Mouse (Mus musculus): ENCODE measurements around the gene Rpe. TPM values are rescaled to one million over a fixed set of nuclear protein-coding genes. Genes with fewer than 3 reads are reported as not detected.

The Rpe gene
- polyA plus RNA-seq, 1 experiment = 6.7 TPM

DNA sequence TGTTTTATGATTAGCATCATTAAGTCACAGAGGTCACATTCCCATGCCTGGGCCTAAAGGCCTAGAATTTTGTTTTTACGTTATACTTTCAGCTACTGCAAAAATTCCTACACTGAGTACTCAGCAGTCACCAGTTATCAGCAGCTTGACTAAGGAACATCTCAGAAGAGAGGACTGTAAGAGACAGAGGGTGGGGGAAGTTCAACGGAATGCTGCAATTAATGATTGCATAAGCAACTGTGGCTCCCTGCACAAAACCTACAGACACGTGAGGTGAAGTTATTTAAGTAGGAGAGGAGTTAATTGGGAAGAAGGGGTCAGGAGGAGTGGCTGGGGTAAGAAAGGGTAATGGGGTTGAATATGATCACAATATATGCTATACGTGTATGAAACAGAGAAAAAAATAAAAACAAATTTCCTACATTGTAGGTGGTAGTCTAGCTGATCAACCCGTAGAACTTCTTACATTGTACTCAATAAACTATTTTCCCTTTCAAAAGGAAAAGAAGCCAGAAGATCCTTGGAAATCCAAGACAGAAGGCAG is 410 bp upstream of the Rpe start:
- no peak for TF ChIP-seq POLR2A (IDR thresholded peaks at IDR 0.05; ENCODE audit: control insufficient read depth, low read depth, low read length)
- TF ChIP-seq CTCF (IDR thresholded peaks at IDR 0.05; ENCODE audit: control insufficient read depth, insufficient read depth, insufficient replicate concordance, low read depth, low read length) = no peak
- H3K4me3 ChIP-seq (ENCODE audit: control insufficient read depth, low read depth, low read length) = peak overlapping the region; percentile 97
- H3K27ac ChIP-seq (ENCODE audit: control insufficient read depth, insufficient read depth, low read depth, low read length) = no peak overlapping the region
- H3K27me3 ChIP-seq (ENCODE audit: control insufficient read depth, insufficient read depth, low read length) = no peaks in the 10 kb centered on the region
- no peaks in the 10 kb centered on the region for H3K36me3 ChIP-seq (ENCODE audit: control insufficient read depth, insufficient read depth, low read length)
- H3K4me1 ChIP-seq (ENCODE audit: control insufficient read depth, insufficient read depth, low read length) = no peaks in the 10 kb centered on the region; the same call in none of the 2 replicates

DNA sequence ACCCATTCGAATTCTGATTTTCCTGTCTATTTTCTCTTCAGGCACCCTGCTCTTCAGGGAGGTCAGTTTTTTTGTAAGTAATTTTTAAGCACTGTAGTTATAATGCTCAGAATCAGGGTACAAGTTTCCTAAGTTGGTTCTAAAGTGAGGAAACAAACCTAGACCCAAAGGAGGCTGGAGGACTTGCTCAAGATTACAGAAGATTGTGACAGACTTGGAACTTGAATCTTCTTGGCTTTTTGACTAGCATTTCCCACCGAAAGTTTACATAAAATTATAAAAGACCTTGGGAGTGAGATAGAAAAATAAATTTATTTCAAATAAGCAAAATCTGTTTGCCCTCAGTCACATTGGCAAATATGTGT is 927 bp downstream of the Rpe start:
- H3K27ac ChIP-seq (ENCODE audit: control insufficient read depth, insufficient read depth, low read depth, low read length) = no peak overlapping the region
- H3K27me3 ChIP-seq (ENCODE audit: control insufficient read depth, insufficient read depth, low read length) = no peaks in the 10 kb centered on the region
- peak overlapping the region; percentile 97 for H3K4me3 ChIP-seq (ENCODE audit: control insufficient read depth, low read depth, low read length)
- no peaks in the 10 kb centered on the region; the same call in none of the 2 replicates for H3K4me1 ChIP-seq (ENCODE audit: control insufficient read depth, insufficient read depth, low read length)
- H3K36me3 ChIP-seq (ENCODE audit: control insufficient read depth, insufficient read depth, low read length) = peaks cover 1% of the 10 kb centered on the region; the same call in 1 of the 2 replicates
- TF ChIP-seq CTCF (IDR thresholded peaks at IDR 0.05; ENCODE audit: control insufficient read depth, insufficient read depth, insufficient replicate concordance, low read depth, low read length) (no peak), POLR2A (IDR thresholded peaks at IDR 0.05; ENCODE audit: control insufficient read depth, low read depth, low read length) (no peak)

DNA sequence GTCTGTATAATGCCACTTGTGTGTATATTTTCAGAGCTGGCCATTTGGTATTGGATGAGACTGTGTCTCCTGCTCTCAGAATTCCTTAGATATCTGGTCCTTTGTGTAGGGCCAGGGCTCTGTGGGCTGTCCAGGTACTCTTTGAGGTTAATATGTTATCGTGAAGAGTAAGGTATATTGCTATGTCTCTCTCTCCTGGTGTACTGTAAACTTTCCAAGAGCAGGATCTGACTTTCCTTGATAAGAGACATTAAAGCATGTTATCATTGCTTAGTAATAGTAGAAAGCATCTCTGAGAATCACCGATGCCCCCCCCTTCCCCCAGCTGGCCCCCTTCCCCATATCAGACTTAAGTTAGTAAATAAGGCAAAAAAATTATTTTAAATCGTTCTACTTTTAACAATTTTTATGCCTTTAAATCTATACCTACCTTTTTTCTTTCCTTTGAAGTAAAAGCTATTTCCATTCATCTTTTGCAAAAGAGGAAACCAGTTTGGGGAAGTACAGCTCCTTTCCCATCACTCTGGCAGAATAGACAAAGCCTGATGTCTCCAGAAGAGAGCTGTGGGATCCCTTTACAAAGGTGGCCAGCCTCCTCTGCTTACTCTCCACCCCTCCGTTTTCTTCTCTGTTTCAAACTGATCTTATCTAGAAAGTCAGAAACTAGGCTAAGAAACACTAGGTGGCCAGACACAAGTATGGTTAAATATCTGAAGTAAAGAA is 2.2 kb downstream of the Rpe start:
- no peaks in the 10 kb centered on the region; the same call in none of the 2 replicates for H3K4me1 ChIP-seq (ENCODE audit: control insufficient read depth, insufficient read depth, low read length)
- no peak overlapping the region for H3K4me3 ChIP-seq (ENCODE audit: control insufficient read depth, low read depth, low read length)
- H3K36me3 ChIP-seq (ENCODE audit: control insufficient read depth, insufficient read depth, low read length) = peaks cover 3% of the 10 kb centered on the region; the same call in 1 of the 2 replicates
- TF ChIP-seq CTCF (IDR thresholded peaks at IDR 0.05; ENCODE audit: control insufficient read depth, insufficient read depth, insufficient replicate concordance, low read depth, low read length) (no peak), POLR2A (IDR thresholded peaks at IDR 0.05; ENCODE audit: control insufficient read depth, low read depth, low read length) (no peak)
- no peaks in the 10 kb centered on the region for H3K27me3 ChIP-seq (ENCODE audit: control insufficient read depth, insufficient read depth, low read length)
- H3K27ac ChIP-seq (ENCODE audit: control insufficient read depth, insufficient read depth, low read depth, low read length) = no peak overlapping the region

DNA sequence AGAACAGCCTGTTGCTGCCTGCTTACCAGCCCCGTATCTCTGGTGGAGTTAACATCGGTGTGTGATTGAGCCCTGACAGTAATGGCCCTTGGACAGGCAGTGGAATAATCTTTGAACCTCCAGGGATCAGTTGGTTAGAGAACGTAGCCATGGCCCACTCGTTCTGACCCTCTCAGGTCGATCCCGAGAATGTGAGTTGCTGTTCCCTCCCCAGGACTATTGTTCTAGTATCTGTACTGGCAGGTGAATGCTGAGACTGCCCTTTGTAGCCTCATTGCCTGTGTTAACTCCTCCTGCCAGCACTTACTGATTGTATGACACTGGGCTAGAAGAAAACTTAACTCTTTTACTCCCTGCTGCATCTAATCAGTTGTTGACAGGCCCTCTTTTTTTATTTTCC is 3.9 kb downstream of the Rpe start:
- no peaks in the 10 kb centered on the region for H3K27me3 ChIP-seq (ENCODE audit: control insufficient read depth, insufficient read depth, low read length)
- no peak overlapping the region for H3K27ac ChIP-seq (ENCODE audit: control insufficient read depth, insufficient read depth, low read depth, low read length)
- H3K4me1 ChIP-seq (ENCODE audit: control insufficient read depth, insufficient read depth, low read length) = no peaks in the 10 kb centered on the region; the same call in none of the 2 replicates
- no peak overlapping the region for H3K4me3 ChIP-seq (ENCODE audit: control insufficient read depth, low read depth, low read length)
- TF ChIP-seq POLR2A (IDR thresholded peaks at IDR 0.05; ENCODE audit: control insufficient read depth, low read depth, low read length) (no peak), CTCF (IDR thresholded peaks at IDR 0.05; ENCODE audit: control insufficient read depth, insufficient read depth, insufficient replicate concordance, low read depth, low read length) (no peak)
- H3K36me3 ChIP-seq (ENCODE audit: control insufficient read depth, insufficient read depth, low read length) = peaks cover 3% of the 10 kb centered on the region; the same call in 1 of the 2 replicates

DNA sequence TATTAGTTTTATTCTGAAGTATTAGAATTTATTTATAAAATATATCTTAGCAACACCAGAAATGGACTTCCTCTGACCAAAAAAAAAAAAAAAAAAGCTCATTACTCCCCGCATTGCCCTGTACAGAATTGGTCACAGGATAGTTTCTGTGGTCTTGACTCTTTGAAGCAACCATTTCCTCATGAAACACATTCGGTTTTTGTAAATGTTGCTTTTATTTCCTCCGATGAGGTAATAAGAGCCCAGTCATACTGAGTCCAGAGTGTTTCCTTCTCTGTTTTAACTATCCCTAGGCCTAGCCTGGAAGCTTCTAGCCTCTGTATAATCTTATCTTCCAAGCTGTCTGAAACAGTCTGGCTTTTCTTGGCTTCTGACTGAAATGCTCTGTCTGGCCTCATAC is 12.2 kb downstream of the Rpe start:
- Histone ChIP-seq H3K4me3 (ENCODE audit: control insufficient read depth, low read depth, low read length) (no peak overlapping the region), H3K27me3 (ENCODE audit: control insufficient read depth, insufficient read depth, low read length) (no peaks in the 10 kb centered on the region)

DNA sequence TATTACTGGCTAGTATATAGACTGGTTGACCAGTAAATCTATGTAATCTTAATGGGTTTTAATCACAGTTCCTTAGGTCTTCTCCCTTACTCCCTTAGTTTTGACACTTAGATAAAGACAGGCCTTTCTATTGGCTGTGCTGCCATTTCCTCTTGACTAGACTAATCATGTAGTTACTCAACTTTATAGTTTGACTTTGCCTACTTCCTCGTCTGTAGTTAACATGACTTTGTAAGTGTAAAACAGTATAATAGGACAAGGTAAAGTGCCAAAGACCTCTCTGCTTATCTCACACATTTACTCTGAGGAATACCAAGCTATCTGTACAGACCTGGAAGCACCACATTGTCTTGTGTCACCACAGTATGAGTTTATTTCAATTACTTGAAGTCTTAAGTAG is 29.9 kb downstream of the Rpe start:
- Histone ChIP-seq H3K4me3 (ENCODE audit: control insufficient read depth, low read depth, low read length) (no peak overlapping the region), H3K4me1 (ENCODE audit: control insufficient read depth, insufficient read depth, low read length) (no peaks in the 10 kb centered on the region), H3K27me3 (ENCODE audit: control insufficient read depth, insufficient read depth, low read length) (no peaks in the 10 kb centered on the region), H3K27ac (ENCODE audit: control insufficient read depth, insufficient read depth, low read depth, low read length) (no peak overlapping the region), H3K36me3 (ENCODE audit: control insufficient read depth, insufficient read depth, low read length) (no peaks in the 10 kb centered on the region)
- no peak for TF ChIP-seq POLR2A (IDR thresholded peaks at IDR 0.05; ENCODE audit: control insufficient read depth, low read depth, low read length)
- no peak for TF ChIP-seq CTCF (IDR thresholded peaks at IDR 0.05; ENCODE audit: control insufficient read depth, insufficient read depth, insufficient replicate concordance, low read depth, low read length)

More for the DNA sequence above, 12.2 kb downstream of the Rpe start:
- no peak for TF ChIP-seq POLR2A (IDR thresholded peaks at IDR 0.05; ENCODE audit: control insufficient read depth, low read depth, low read length)
- no peak for TF ChIP-seq CTCF (IDR thresholded peaks at IDR 0.05; ENCODE audit: control insufficient read depth, insufficient read depth, insufficient replicate concordance, low read depth, low read length)
- H3K4me1 ChIP-seq (ENCODE audit: control insufficient read depth, insufficient read depth, low read length) = no peaks in the 10 kb centered on the region
- H3K27ac ChIP-seq (ENCODE audit: control insufficient read depth, insufficient read depth, low read depth, low read length) = no peak overlapping the region
- H3K36me3 ChIP-seq (ENCODE audit: control insufficient read depth, insufficient read depth, low read length) = no peaks in the 10 kb centered on the region; the same call in 1 of the 2 replicates

DNA sequence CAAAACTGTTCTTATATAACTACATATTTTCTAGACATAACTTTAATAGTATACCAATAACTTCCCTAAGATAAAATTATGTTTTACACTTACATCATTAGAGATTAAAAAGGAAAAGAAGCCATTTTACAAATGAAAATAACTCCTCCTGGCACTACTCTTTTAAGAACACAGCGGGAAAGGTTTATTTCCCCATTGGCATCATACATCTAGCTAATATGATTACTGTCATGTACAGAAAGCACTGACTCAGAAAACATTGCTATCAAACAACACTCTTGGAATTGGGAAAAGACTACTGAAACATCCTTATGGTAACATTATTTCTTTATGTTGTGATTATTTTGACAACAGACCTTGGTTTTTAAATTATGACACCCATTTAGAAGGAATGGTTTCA is 68.1 kb downstream of the Rpe start:
- TF ChIP-seq CTCF (IDR thresholded peaks at IDR 0.05; ENCODE audit: control insufficient read depth, insufficient read depth, insufficient replicate concordance, low read depth, low read length) (no peak), POLR2A (IDR thresholded peaks at IDR 0.05; ENCODE audit: control insufficient read depth, low read depth, low read length) (no peak)
- Histone ChIP-seq H3K36me3 (ENCODE audit: control insufficient read depth, insufficient read depth, low read length) (peaks cover 1% of the 10 kb centered on the region; the same call in 1 of the 2 replicates), H3K4me3 (ENCODE audit: control insufficient read depth, low read depth, low read length) (no peak overlapping the region), H3K27me3 (ENCODE audit: control insufficient read depth, insufficient read depth, low read length) (no peaks in the 10 kb centered on the region), H3K4me1 (ENCODE audit: control insufficient read depth, insufficient read depth, low read length) (no peaks in the 10 kb centered on the region), H3K27ac (ENCODE audit: control insufficient read depth, insufficient read depth, low read depth, low read length) (no peak overlapping the region)

Other genes with a start within 250 kb of the Rpe start
- gene Unc80, start 232.5 kb upstream of the Rpe start, polyA plus RNA-seq (2012; rRNA removed) = 4.6 and 6.1 TPM in 2 replicates
- gene Kansl1l, start 116.7 kb downstream of the Rpe start, polyA plus RNA-seq (2012; rRNA removed) = 13.1 and 16.3 TPM in 2 replicates
- 4.5 and 5.3 TPM in 2 replicates for gene Acadl, start 162.4 kb downstream of the Rpe start, polyA plus RNA-seq (2012; rRNA removed)
- 0.37 and 0.65 TPM in 2 replicates for gene Myl1, start 244.6 kb downstream of the Rpe start, polyA plus RNA-seq (2012; rRNA removed)

All from testis, adult 2 months (tissue).